Mouse (Mus musculus) E14TG2a.4 (cell line): ENCODE data around the gene Tmco5.

Experiments
- CTCF ChIP-seq: conservative IDR thresholded peaks from 2 replicates; pipeline ENCODE4 v1.5.1; 2014; ENCODE audit warnings: low read length
- NANOG ChIP-seq: IDR thresholded peaks from 2 replicates; pipeline ENCODE4 v1.6.1; 2014; ENCODE audit warnings: borderline replicate concordance, low read length, mixed read lengths
- POU5F1 ChIP-seq: IDR thresholded peaks from 2 replicates; pipeline ENCODE4 v1.6.1; 2014; ENCODE audit warnings: low read length, borderline replicate concordance

DNA sequence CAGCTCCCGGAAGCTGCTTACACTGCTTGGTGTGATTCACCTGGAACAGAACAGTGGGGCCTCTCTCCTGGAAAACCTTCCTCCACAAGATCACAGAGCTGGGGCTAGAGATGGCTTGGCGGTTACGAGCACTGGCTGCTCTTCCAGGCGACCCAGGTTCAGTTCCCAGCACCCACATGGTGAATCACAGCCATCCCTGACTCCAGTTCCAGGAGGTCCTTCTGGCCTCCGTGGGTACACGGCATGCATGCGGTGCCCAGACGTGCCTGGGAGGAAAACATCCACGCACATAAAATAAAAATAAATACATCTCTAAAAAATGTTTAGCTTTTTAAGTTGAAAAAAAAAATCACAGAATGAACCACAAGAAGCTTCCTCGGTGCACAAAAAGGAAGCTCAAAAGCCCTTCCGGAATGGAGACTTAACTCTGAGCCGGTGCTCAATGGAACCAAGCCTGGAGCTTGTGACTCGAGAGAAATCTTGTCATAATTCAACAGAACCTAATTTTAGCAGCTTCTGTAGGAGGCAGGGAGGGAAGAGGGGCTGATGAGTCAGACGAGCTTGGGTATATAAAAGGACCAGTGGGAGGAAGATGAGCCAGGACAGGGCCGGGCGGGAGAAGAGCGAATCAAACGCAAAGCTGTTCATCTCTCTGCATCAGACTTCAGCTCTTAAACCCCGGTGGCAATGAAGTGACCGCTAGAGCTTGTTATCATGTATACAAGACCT is 35.4 kb downstream of the Tmco5 start:
- TF ChIP-seq CTCF (no peak), POU5F1 (no peak), NANOG (no peak)
